Mouse (Mus musculus) MEL (cell line): ENCODE measurements around the gene Pde4dip. TPM values are rescaled to one million over a fixed set of nuclear protein-coding genes. Genes with fewer than 3 reads are reported as not detected.

Experiments
- DNase-seq: peaks from one replicate; pipeline ENCODE4 v3.0.0; 2011; ENCODE audit warnings: low read depth, low spot score
- H3K27ac ChIP-seq: 2 replicates; pipeline ENCODE4 v1.5.1; 2012; ENCODE audit warnings: low read depth, mild to moderate bottlenecking, control low read depth, low read length, moderate library complexity; ENCODE audit not compliant: control insufficient read depth
- H3K27me3 ChIP-seq, 2 experiments: fragments of 150-350 bp in 1 of 2; sonication (generic) in 1 of 2; 2 replicates each; pipeline ENCODE4 v1.6.1; 2012; ENCODE audit warnings: low read length in 2 of 2, mild to moderate bottlenecking in 2 of 2, improper control_type of control experiment in 1 of 2, moderate library complexity in 1 of 2; ENCODE audit not compliant: insufficient read depth in 2 of 2, control insufficient read depth in 1 of 2
- H3K36me3 ChIP-seq, 2 experiments: 2 replicates each; pipeline ENCODE4 v1.6.1; 2012 to 2014; ENCODE audit warnings: low read length in 2 of 2, improper control_type of control experiment in 1 of 2, inconsistent platforms in 1 of 2, mild to moderate bottlenecking in 1 of 2; ENCODE audit not compliant: insufficient read depth in 2 of 2, control insufficient read depth in 1 of 2
- H3K4me1 ChIP-seq, 2 experiments: fragments of 150-350 bp in 1 of 2; sonication (generic) in 1 of 2; 2 replicates each; pipeline ENCODE4 v1.6.1; 2012; ENCODE audit warnings: low read length in 2 of 2, improper control_type of control experiment in 1 of 2, mild to moderate bottlenecking in 1 of 2; ENCODE audit not compliant: insufficient read depth in 2 of 2, control insufficient read depth in 1 of 2
- H3K4me3 ChIP-seq, 2 experiments: fragments of 150-350 bp in 1 of 2; sonication (generic) in 1 of 2; 2 replicates each; pipeline ENCODE4 v1.5.1; 2012; ENCODE audit warnings: low read depth in 2 of 2, low read length in 2 of 2, mild to moderate bottlenecking in 2 of 2, moderate library complexity in 2 of 2, control low read depth in 1 of 2, improper control_type of control experiment in 1 of 2; ENCODE audit not compliant: control insufficient read depth in 1 of 2, insufficient read depth in 1 of 2
- H3K79me2 ChIP-seq: 2 replicates; pipeline ENCODE4 v1.6.1; 2012; ENCODE audit warnings: mild to moderate bottlenecking, low read length, moderate library complexity; ENCODE audit not compliant: control insufficient read depth, poor library complexity, insufficient read depth
- H3K9ac ChIP-seq: 2 replicates; pipeline ENCODE4 v1.6.1; 2012; ENCODE audit warnings: low read depth, mild to moderate bottlenecking, control low read depth, low read length, moderate library complexity; ENCODE audit not compliant: control insufficient read depth, poor library complexity, severe bottlenecking
- H3K9me3 ChIP-seq: fragments of 150-350 bp; sonication (generic); replicated peaks from 2 replicates; pipeline ENCODE4 v1.6.1; 2012; ENCODE audit warnings: mild to moderate bottlenecking, low read length, improper control_type of control experiment, moderate library complexity; ENCODE audit not compliant: insufficient read depth
- BHLHE40 ChIP-seq: IDR thresholded peaks from 2 replicates; pipeline ENCODE4 v1.6.1; 2012; ENCODE audit warnings: low read depth, mild to moderate bottlenecking, inconsistent platforms, low read length, improper control_type of control experiment, borderline replicate concordance
- CTCF ChIP-seq, 3 experiments: IDR thresholded peaks in 2 of 3; conservative IDR thresholded peaks in 1 of 3; 2 replicates each; pipeline ENCODE4 v1.5.1; 2011 to 2012; ENCODE audit warnings: low read length in 3 of 3, low read depth in 2 of 3, mild to moderate bottlenecking in 2 of 3, improper control_type of control experiment in 1 of 3, inconsistent platforms in 1 of 3, mixed read lengths in 1 of 3, moderate library complexity in 1 of 3; ENCODE audit not compliant: control insufficient read depth in 1 of 3, insufficient read depth in 1 of 3, poor library complexity in 1 of 3, severe bottlenecking in 1 of 3
- ELF1 ChIP-seq: IDR thresholded peaks from 2 replicates; pipeline ENCODE4 v1.6.1; 2014; ENCODE audit warnings: low read depth, mild to moderate bottlenecking, inconsistent platforms, low read length, improper control_type of control experiment, moderate library complexity
- EP300 ChIP-seq, 2 experiments: IDR thresholded peaks; 2 replicates each; pipeline ENCODE4 v1.6.1; 2011; ENCODE audit warnings: improper control_type of control experiment in 2 of 2, low read length in 2 of 2, low read depth in 1 of 2, mild to moderate bottlenecking in 1 of 2
- ETS1 ChIP-seq: IDR thresholded peaks from 2 replicates; pipeline ENCODE4 v1.6.1; 2012; ENCODE audit warnings: low read depth, mild to moderate bottlenecking, inconsistent platforms, low read length, improper control_type of control experiment, moderate library complexity
- GABPA ChIP-seq: IDR thresholded peaks from 2 replicates; pipeline ENCODE4 v1.6.1; 2012; ENCODE audit warnings: low read depth, mild to moderate bottlenecking, inconsistent platforms, low read length, improper control_type of control experiment, moderate library complexity
- GATA1 ChIP-seq: IDR thresholded peaks from 2 replicates; pipeline ENCODE4 v1.6.1; 2011; ENCODE audit warnings: low read depth, low read length, improper control_type of control experiment
- JUND ChIP-seq: IDR thresholded peaks from 2 replicates; pipeline ENCODE4 v1.6.1; 2011; ENCODE audit warnings: low read depth, mild to moderate bottlenecking, improper control_type of control experiment, low read length
- MEF2A ChIP-seq: IDR thresholded peaks from 2 replicates; pipeline ENCODE4 v1.6.1; 2014; ENCODE audit warnings: low read depth, mild to moderate bottlenecking, inconsistent platforms, low read length, improper control_type of control experiment; ENCODE audit not compliant: poor library complexity, insufficient replicate concordance, severe bottlenecking; ENCODE audit errors: extremely low read depth
- POLR2AphosphoS5 ChIP-seq: IDR thresholded peaks from 2 replicates; pipeline ENCODE4 v1.6.1; 2012; ENCODE audit warnings: low read depth, borderline replicate concordance, mild to moderate bottlenecking, inconsistent platforms, low read length, moderate library complexity, mixed read lengths
- RAD21 ChIP-seq: IDR thresholded peaks from 2 replicates; pipeline ENCODE4 v1.6.1; 2011; ENCODE audit warnings: mild to moderate bottlenecking, low read depth, low read length, improper control_type of control experiment
- SMC3 ChIP-seq: IDR thresholded peaks from 2 replicates; pipeline ENCODE4 v1.6.1; 2011; ENCODE audit warnings: low read depth, low read length, improper control_type of control experiment
- TAL1 ChIP-seq: IDR thresholded peaks from 2 replicates; pipeline ENCODE4 v1.6.1; 2012; ENCODE audit warnings: mild to moderate bottlenecking, inconsistent platforms, low read length, moderate library complexity, mixed read lengths
- TBP ChIP-seq: IDR thresholded peaks from 2 replicates; pipeline ENCODE4 v1.8.0; 2011; ENCODE audit warnings: low read depth, low read length, improper control_type of control experiment
- TCF12 ChIP-seq: IDR thresholded peaks from 2 replicates; pipeline ENCODE4 v1.6.1; 2014; ENCODE audit warnings: low read depth, mild to moderate bottlenecking, inconsistent platforms, low read length, improper control_type of control experiment, moderate library complexity
- UBTF ChIP-seq: IDR thresholded peaks from 2 replicates; pipeline ENCODE4 v1.6.1; 2012; ENCODE audit warnings: low read depth, mild to moderate bottlenecking, inconsistent platforms, low read length, improper control_type of control experiment, moderate library complexity, borderline replicate concordance; ENCODE audit not compliant: insufficient read depth
- ZC3H11A ChIP-seq: IDR thresholded peaks from 2 replicates; pipeline ENCODE4 v1.6.1; 2012; ENCODE audit warnings: low read depth, mild to moderate bottlenecking, inconsistent platforms, low read length, improper control_type of control experiment
- ZMIZ1 ChIP-seq: IDR thresholded peaks from 2 replicates; pipeline ENCODE4 v1.6.1; 2012; ENCODE audit warnings: low read depth, mild to moderate bottlenecking, inconsistent platforms, low read length, improper control_type of control experiment, moderate library complexity
- ZNF384 ChIP-seq: IDR thresholded peaks from 2 replicates; pipeline ENCODE4 v1.6.1; 2012; ENCODE audit warnings: low read depth, mild to moderate bottlenecking, inconsistent platforms, low read length, improper control_type of control experiment
- polyA plus RNA-seq, 2 experiments: library from polyadenylated mRNA; stranded (reverse) in 1 of 2; unstranded in 1 of 2; fragments of >175 nt in 1 of 2; fragments of >200 nt in 1 of 2; gene quantifications; 2 replicates each; pipeline versions ENCODE4 v1.2.1 to v1.2.4; 2012; ENCODE audit warnings: low replicate concordance in 2 of 2, low read depth in 1 of 2; ENCODE audit not compliant: insufficient read length in 2 of 2, insufficient read depth in 1 of 2, missing spikeins in 1 of 2
- total RNA-seq: library from RNA; depleted of rRNA; stranded (reverse); fragments of 300-350 nt; gene quantifications from 2 replicates; pipeline ENCODE4 v1.2.3, GENCODE M21; 2012

Gene Pde4dip
- total and polyA plus RNA-seq, 3 experiments: 47.6 to 52.4 TPM; not detected in 1

GRCm38 (mm10) chr3:97648518-97648917, 240.0 kb downstream of the Pde4dip start:
- no peak overlapping the region for H3K9ac ChIP-seq
- H3K4me3 ChIP-seq: no peak overlapping the region
- peaks cover 0 to 6% of the 10 kb centered on the region in 2 experiments; a peak in 2 of 4 replicates for H3K36me3 ChIP-seq
- no peaks in the 10 kb centered on the region for H3K9me3 ChIP-seq
- no peaks in the 10 kb centered on the region for H3K79me2 ChIP-seq
- DNase-seq: no peak
- H3K4me1 ChIP-seq: peaks cover 0 to 4% of the 10 kb centered on the region in 2 experiments; a peak in 1 of 4 replicates
- H3K27me3 ChIP-seq: peaks cover 3 to 5% of the 10 kb centered on the region in 2 experiments
- no peak overlapping the region for H3K27ac ChIP-seq
- TF ChIP-seq BHLHE40: no peak
- no peak for TF ChIP-seq ELF1
- no peak for TF ChIP-seq RAD21
- TF ChIP-seq CTCF (IDR thresholded peaks at IDR 0.05 in 2 of 3, conservative IDR thresholded peaks at IDR 0.05 in 1 of 3; ENCODE audit: control insufficient read depth in 1 of 3, insufficient read depth in 1 of 3, low read depth in 2 of 3, low read length in 3 of 3, poor library complexity in 1 of 3, severe bottlenecking in 1 of 3): no peak
- peak; percentile 8 to 37; a peak in 2 of 4 replicates for TF ChIP-seq EP300 (IDR thresholded peaks at IDR 0.05; ENCODE audit: low read depth in 1 of 2, low read length in 2 of 2)
- no peak for TF ChIP-seq GABPA
- no peak for TF ChIP-seq TCF12
- TF ChIP-seq JUND: no peak
- no peak for TF ChIP-seq SMC3
- TF ChIP-seq ZMIZ1: no peak
- no peak for TF ChIP-seq MEF2A
- peak; percentile 59; the same call in 1 of the 2 replicates for TF ChIP-seq GATA1
- no peak for TF ChIP-seq UBTF
- no peak for TF ChIP-seq TAL1
- no peak for TF ChIP-seq POLR2AphosphoS5
- peak; percentile 69 for TF ChIP-seq ETS1
- TF ChIP-seq TBP: no peak

- Histone ChIP-seq H3K27me3 (peaks cover 14 to 26% of the 10 kb centered on the region in 2 experiments), H3K4me3 (no peak overlapping the region), H3K36me3 (no peaks in the 10 kb centered on the region), H3K9me3 (no peaks in the 10 kb centered on the region), H3K4me1 (no peaks in the 10 kb centered on the region), H3K9ac (no peak overlapping the region), H3K79me2 (no peaks in the 10 kb centered on the region), H3K27ac (no peak overlapping the region)
- DNase-seq: no peak
- no peak for TF ChIP-seq ZC3H11A
- TF ChIP-seq ZNF384: no peak
- TF ChIP-seq, all 39 proteins: peak for 0
Measured at GRCm38 (mm10) chr3:97642001-97642400, 246.5 kb downstream of the Pde4dip start.
